Mouse (Mus musculus) cerebellum, adult 2 months (tissue): ENCODE measurements around the gene Mrps35. TPM values are rescaled to one million over a fixed set of nuclear protein-coding genes. Genes with fewer than 3 reads are reported as not detected.
A peak's percentile ranks its signal among the peaks of the same experiment; 100 is the strongest.

ENCODE experiments used
- DNase-seq, 2 experiments: peaks; one replicate each; pipeline ENCODE4 v3.0.0; 2021
- H3K27ac ChIP-seq: fragments of 200-500 bp; 2 replicates; pipeline ENCODE4 v1.5.1; 2012; ENCODE audit warnings: low read length, control low read depth, inconsistent platforms; ENCODE audit not compliant: insufficient read depth
- H3K27me3 ChIP-seq: fragments of 200-500 bp; 2 replicates; pipeline ENCODE4 v1.6.1; 2012; ENCODE audit warnings: inconsistent platforms, mild to moderate bottlenecking, low read length, moderate library complexity; ENCODE audit not compliant: control insufficient read depth, insufficient read depth
- H3K4me1 ChIP-seq: fragments of 200-500 bp; 2 replicates; pipeline ENCODE4 v1.6.1; 2011; ENCODE audit warnings: low read length; ENCODE audit not compliant: control insufficient read depth, insufficient read depth
- H3K4me3 ChIP-seq: fragments of 200-500 bp; replicated peaks from 2 replicates; pipeline ENCODE3; 2011; ENCODE audit warnings: mild to moderate bottlenecking, low read depth, low read length, control low read depth; ENCODE audit not compliant: insufficient read depth
- CTCF ChIP-seq: fragments of 200-500 bp; IDR thresholded peaks from 2 replicates; pipeline ENCODE4 v1.5.1; 2011; ENCODE audit warnings: low read depth, mild to moderate bottlenecking, control low read depth, low read length, moderate library complexity, borderline replicate concordance; ENCODE audit not compliant: insufficient read depth
- POLR2A ChIP-seq: fragments of 200-500 bp; IDR thresholded peaks from 2 replicates; pipeline ENCODE4 v1.6.1; 2011; ENCODE audit warnings: low read length, control low read depth, borderline replicate concordance; ENCODE audit not compliant: insufficient read depth
- WGBS: fragments of 180-500 bp; shearing (Covaris S2); methylation state at CpG from one replicate; pipeline ENCODE4 v1.1.7; 2018; 5-methylcytosine and 5-hydroxymethylcytosine counted together
- polyA plus RNA-seq: library from polyadenylated mRNA; depleted of rRNA; stranded (reverse); fragments of >200 nt; gene quantifications from 2 replicates; pipeline ENCODE4 v1.2.3, GENCODE M21; 2012; rRNA removed

Mrps35 gene
- polyA plus RNA-seq, 1 experiment, result 41.9 TPM

DNA sequence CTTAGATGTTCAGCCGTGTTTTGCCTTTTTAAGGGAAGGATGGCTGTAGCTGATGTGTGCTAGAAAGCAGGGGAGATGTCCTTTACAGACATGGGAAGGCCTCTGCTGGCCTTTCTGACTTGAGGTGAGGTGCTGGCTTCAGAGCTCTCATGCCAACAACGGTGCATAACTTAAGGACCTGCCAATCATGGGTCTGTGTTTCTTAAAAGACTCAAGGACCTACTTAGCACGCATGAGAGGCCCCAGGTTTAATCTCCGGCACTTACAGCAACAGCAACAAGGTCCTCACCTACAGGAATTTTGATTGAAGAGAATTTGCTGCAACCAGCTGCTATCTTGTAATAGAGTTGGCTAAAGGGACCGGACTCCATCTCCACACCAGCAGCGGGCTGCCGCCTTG is 66.7 kb downstream of the Mrps35 start:
- 87% methylated on average over 7 of the region's 7 CpGs for WGBS
- Histone ChIP-seq H3K27me3 (no peaks in the 10 kb centered on the region), H3K4me3 (no peak overlapping the region), H3K27ac (no peak overlapping the region), H3K4me1 (no peaks in the 10 kb centered on the region)
- TF ChIP-seq POLR2A (no peak), CTCF (no peak)
- no peak for DNase-seq

DNA sequence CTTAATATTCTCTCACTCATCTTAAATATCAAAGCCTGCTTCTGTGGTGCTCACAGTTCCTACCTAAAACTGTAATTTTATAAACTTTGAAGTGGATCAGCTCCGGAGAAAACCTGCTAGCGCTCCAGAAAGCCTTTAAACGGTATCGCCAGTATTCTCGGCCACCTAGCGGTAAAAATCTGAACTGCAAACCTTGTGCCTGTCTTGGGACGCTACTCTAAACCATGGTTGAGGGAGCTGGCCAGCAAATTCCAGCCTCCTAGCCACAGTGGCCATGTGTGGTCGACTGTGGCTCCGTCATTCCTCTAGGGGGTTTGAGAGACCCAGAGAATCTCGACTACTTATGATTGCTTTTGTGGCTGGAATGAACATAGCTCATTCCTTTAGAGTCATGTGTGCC is 74.0 kb downstream of the Mrps35 start:
- WGBS, result 5% methylated on average over 10 of the region's 10 CpGs

GRCm38 (mm10) chr6:147117764-147118163 is 75.2 kb downstream of the Mrps35 start:
- H3K27ac ChIP-seq, result no peak overlapping the region
- WGBS, result 95% methylated on average over 7 of the region's 7 CpGs

More for the DNA sequence above, 74.0 kb downstream of the Mrps35 start:
- no peak overlapping the region for H3K4me3 ChIP-seq
- peak; percentile 67 to 82 for DNase-seq
- no peaks in the 10 kb centered on the region for H3K4me1 ChIP-seq
- TF ChIP-seq POLR2A (no peak), CTCF (peak; percentile 70)
- no peak overlapping the region for H3K27ac ChIP-seq
- H3K27me3 ChIP-seq, result no peaks in the 10 kb centered on the region

GRCm38 (mm10) chr6:147118190-147118589 is 75.6 kb downstream of the Mrps35 start:
- no peak for TF ChIP-seq CTCF
- no peak for TF ChIP-seq POLR2A
- H3K4me1 ChIP-seq, result no peaks in the 10 kb centered on the region
- no peaks in the 10 kb centered on the region for H3K27me3 ChIP-seq
- H3K27ac ChIP-seq, result no peak overlapping the region
- no peak for DNase-seq
- H3K4me3 ChIP-seq, result no peak overlapping the region
- 88% methylated on average over 3 of the region's 3 CpGs for WGBS

More at GRCm38 (mm10) chr6:147117764-147118163, 75.2 kb downstream of the Mrps35 start:
- no peak for DNase-seq
- Histone ChIP-seq H3K4me1 (no peaks in the 10 kb centered on the region), H3K4me3 (no peak overlapping the region), H3K27me3 (no peaks in the 10 kb centered on the region)
- TF ChIP-seq POLR2A (no peak), CTCF (no peak)

- DNase-seq, result no peak
- H3K4me3 ChIP-seq, result no peak overlapping the region
- WGBS, result 51% methylated on average over 6 of the region's 6 CpGs
- no peak for TF ChIP-seq CTCF
- TF ChIP-seq POLR2A, result no peak
- no peaks in the 10 kb centered on the region for H3K4me1 ChIP-seq
- no peaks in the 10 kb centered on the region for H3K27me3 ChIP-seq
- no peak overlapping the region for H3K27ac ChIP-seq
These were observed 78.8 kb downstream of the Mrps35 start for GRCm38 (mm10) chr6:147121320-147121719.

Other genes starting within 250 kb of the Mrps35 start
- gene Arntl2, start 246.7 kb upstream of the Mrps35 start, polyA plus RNA-seq, result 12.2 and 15.0 TPM in 2 replicates
- gene Smco2, start 192.7 kb upstream of the Mrps35 start, polyA plus RNA-seq, result not detected in 2 replicates
- 8.7 and 9.4 TPM in 2 replicates for gene Ppfibp1, start 154.3 kb upstream of the Mrps35 start, polyA plus RNA-seq
- not detected in 2 replicates for gene 1700034J05Rik, start 88.3 kb upstream of the Mrps35 start, polyA plus RNA-seq
- 0.40 and 0.69 TPM in 2 replicates for gene Rep15, start 10.2 kb upstream of the Mrps35 start, polyA plus RNA-seq
- gene Mansc4, start 44.3 kb downstream of the Mrps35 start, polyA plus RNA-seq, result 0.19 and 0.21 TPM in 2 replicates
- gene Klhl42, start 48.6 kb downstream of the Mrps35 start, polyA plus RNA-seq, result 16.5 and 17.2 TPM in 2 replicates
- 4.0 and 5.6 TPM in 2 replicates for gene Pthlh, start 221.4 kb downstream of the Mrps35 start, polyA plus RNA-seq